Mouse (Mus musculus) cortical plate, adult 2 months (tissue): ENCODE measurements around the gene Eif4g1.

ENCODE experiments used
- CTCF ChIP-seq: fragments of 200-500 bp; IDR thresholded peaks from 2 replicates; pipeline ENCODE4 v1.5.1; 2011; ENCODE audit warnings: mild to moderate bottlenecking, control low read depth, low read length; ENCODE audit not compliant: insufficient read depth; ENCODE audit errors: extremely low read depth
- POLR2A ChIP-seq: fragments of 200-500 bp; IDR thresholded peaks from 2 replicates; pipeline ENCODE4 v1.6.1; 2011; ENCODE audit warnings: mild to moderate bottlenecking, low read length, control low read depth; ENCODE audit not compliant: insufficient read depth; ENCODE audit errors: extremely low read depth

- TF ChIP-seq POLR2A (no peak), CTCF (no peak)
Observed at GRCm38 (mm10) chr16:20731688-20732087, 63.6 kb downstream of the Eif4g1 start.
